Mouse (Mus musculus) MEL (cell line): ENCODE data around the gene Poll. TPM values are rescaled to one million over a fixed set of nuclear protein-coding genes. Genes with fewer than 3 reads are reported as not detected.

Source experiments
- DNase-seq: peaks from one replicate; pipeline ENCODE4 v3.0.0; 2011; ENCODE audit warnings: low read depth, low spot score
- H3K27ac ChIP-seq: 2 replicates; pipeline ENCODE4 v1.5.1; 2012; ENCODE audit warnings: low read depth, mild to moderate bottlenecking, control low read depth, low read length, moderate library complexity; ENCODE audit not compliant: control insufficient read depth
- H3K27me3 ChIP-seq, 2 experiments: fragments of 150-350 bp in 1 of 2; sonication (generic) in 1 of 2; 2 replicates each; pipeline ENCODE4 v1.6.1; 2012; ENCODE audit warnings: low read length in 2 of 2, mild to moderate bottlenecking in 2 of 2, improper control_type of control experiment in 1 of 2, moderate library complexity in 1 of 2; ENCODE audit not compliant: insufficient read depth in 2 of 2, control insufficient read depth in 1 of 2
- H3K36me3 ChIP-seq, 2 experiments: 2 replicates each; pipeline ENCODE4 v1.6.1; 2012 to 2014; ENCODE audit warnings: low read length in 2 of 2, improper control_type of control experiment in 1 of 2, inconsistent platforms in 1 of 2, mild to moderate bottlenecking in 1 of 2; ENCODE audit not compliant: insufficient read depth in 2 of 2, control insufficient read depth in 1 of 2
- H3K4me1 ChIP-seq, 2 experiments: fragments of 150-350 bp in 1 of 2; sonication (generic) in 1 of 2; 2 replicates each; pipeline ENCODE4 v1.6.1; 2012; ENCODE audit warnings: low read length in 2 of 2, improper control_type of control experiment in 1 of 2, mild to moderate bottlenecking in 1 of 2; ENCODE audit not compliant: insufficient read depth in 2 of 2, control insufficient read depth in 1 of 2
- H3K4me3 ChIP-seq, 2 experiments: fragments of 150-350 bp in 1 of 2; sonication (generic) in 1 of 2; 2 replicates each; pipeline ENCODE4 v1.5.1; 2012; ENCODE audit warnings: low read depth in 2 of 2, low read length in 2 of 2, mild to moderate bottlenecking in 2 of 2, moderate library complexity in 2 of 2, control low read depth in 1 of 2, improper control_type of control experiment in 1 of 2; ENCODE audit not compliant: control insufficient read depth in 1 of 2, insufficient read depth in 1 of 2
- H3K79me2 ChIP-seq: 2 replicates; pipeline ENCODE4 v1.6.1; 2012; ENCODE audit warnings: mild to moderate bottlenecking, low read length, moderate library complexity; ENCODE audit not compliant: control insufficient read depth, poor library complexity, insufficient read depth
- H3K9ac ChIP-seq: 2 replicates; pipeline ENCODE4 v1.6.1; 2012; ENCODE audit warnings: low read depth, mild to moderate bottlenecking, control low read depth, low read length, moderate library complexity; ENCODE audit not compliant: control insufficient read depth, poor library complexity, severe bottlenecking
- H3K9me3 ChIP-seq: fragments of 150-350 bp; sonication (generic); replicated peaks from 2 replicates; pipeline ENCODE4 v1.6.1; 2012; ENCODE audit warnings: mild to moderate bottlenecking, low read length, improper control_type of control experiment, moderate library complexity; ENCODE audit not compliant: insufficient read depth
- BHLHE40 ChIP-seq: IDR thresholded peaks from 2 replicates; pipeline ENCODE4 v1.6.1; 2012; ENCODE audit warnings: low read depth, mild to moderate bottlenecking, inconsistent platforms, low read length, improper control_type of control experiment, borderline replicate concordance
- JUND ChIP-seq: IDR thresholded peaks from 2 replicates; pipeline ENCODE4 v1.6.1; 2011; ENCODE audit warnings: low read depth, mild to moderate bottlenecking, improper control_type of control experiment, low read length
- MAX ChIP-seq: IDR thresholded peaks from 2 replicates; pipeline ENCODE4 v1.6.1; 2011; ENCODE audit warnings: low read length, improper control_type of control experiment
- MAZ ChIP-seq: IDR thresholded peaks from 2 replicates; pipeline ENCODE4 v1.6.1; 2012; ENCODE audit warnings: low read depth, mild to moderate bottlenecking, inconsistent platforms, low read length, improper control_type of control experiment
- MXI1 ChIP-seq: IDR thresholded peaks from 2 replicates; pipeline ENCODE4 v1.6.1; 2011; ENCODE audit warnings: mild to moderate bottlenecking, low read depth, low read length, improper control_type of control experiment
- MYB ChIP-seq: IDR thresholded peaks from 2 replicates; pipeline ENCODE4 v1.6.1; 2011; ENCODE audit warnings: mild to moderate bottlenecking, low read depth, low read length, improper control_type of control experiment
- POLR2AphosphoS5 ChIP-seq: IDR thresholded peaks from 2 replicates; pipeline ENCODE4 v1.6.1; 2012; ENCODE audit warnings: low read depth, borderline replicate concordance, mild to moderate bottlenecking, inconsistent platforms, low read length, moderate library complexity, mixed read lengths
- RAD21 ChIP-seq: IDR thresholded peaks from 2 replicates; pipeline ENCODE4 v1.6.1; 2011; ENCODE audit warnings: mild to moderate bottlenecking, low read depth, low read length, improper control_type of control experiment
- SMC3 ChIP-seq: IDR thresholded peaks from 2 replicates; pipeline ENCODE4 v1.6.1; 2011; ENCODE audit warnings: low read depth, low read length, improper control_type of control experiment
- TBP ChIP-seq: IDR thresholded peaks from 2 replicates; pipeline ENCODE4 v1.8.0; 2011; ENCODE audit warnings: low read depth, low read length, improper control_type of control experiment
- UBTF ChIP-seq: IDR thresholded peaks from 2 replicates; pipeline ENCODE4 v1.6.1; 2012; ENCODE audit warnings: low read depth, mild to moderate bottlenecking, inconsistent platforms, low read length, improper control_type of control experiment, moderate library complexity, borderline replicate concordance; ENCODE audit not compliant: insufficient read depth
- ZNF384 ChIP-seq: IDR thresholded peaks from 2 replicates; pipeline ENCODE4 v1.6.1; 2012; ENCODE audit warnings: low read depth, mild to moderate bottlenecking, inconsistent platforms, low read length, improper control_type of control experiment
- polyA plus RNA-seq, 2 experiments: library from polyadenylated mRNA; stranded (reverse) in 1 of 2; unstranded in 1 of 2; fragments of >175 nt in 1 of 2; fragments of >200 nt in 1 of 2; gene quantifications; 2 replicates each; pipeline versions ENCODE4 v1.2.1 to v1.2.4; 2012; ENCODE audit warnings: low replicate concordance in 2 of 2, low read depth in 1 of 2; ENCODE audit not compliant: insufficient read length in 2 of 2, insufficient read depth in 1 of 2, missing spikeins in 1 of 2
- total RNA-seq: library from RNA; depleted of rRNA; stranded (reverse); fragments of 300-350 nt; gene quantifications from 2 replicates; pipeline ENCODE4 v1.2.3, GENCODE M21; 2012

The Poll gene
- total and polyA plus RNA-seq, 3 experiments: 14.9 to 19.0 TPM; not detected in 1

DNA sequence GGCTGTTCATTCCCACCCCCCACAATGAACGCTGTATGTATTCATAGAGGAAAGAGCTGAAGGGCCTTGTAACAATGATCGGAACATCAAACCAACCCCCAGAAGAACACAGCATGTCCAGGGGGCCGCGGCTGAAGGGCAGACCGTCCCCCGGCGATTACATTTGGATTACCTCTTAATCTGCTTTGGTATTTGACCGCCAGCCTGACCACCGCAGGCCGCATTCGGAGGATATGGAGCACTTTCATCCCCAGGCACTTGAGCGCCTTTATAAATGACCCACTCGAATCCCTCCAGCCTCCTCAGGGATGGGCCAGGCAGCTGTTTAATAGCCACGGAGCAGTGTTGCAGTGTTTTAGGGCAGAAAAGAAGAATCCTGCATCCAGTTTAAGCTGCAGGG lies 7.0 kb upstream of the Poll start:
- Histone ChIP-seq H3K4me1 (peaks cover 0 to 10% of the 10 kb centered on the region in 2 experiments; a peak in 2 of 4 replicates), H3K27me3 (no peaks in the 10 kb centered on the region), H3K36me3 (no peaks in the 10 kb centered on the region), H3K27ac (no peak overlapping the region), H3K9ac (no peak overlapping the region), H3K9me3 (no peaks in the 10 kb centered on the region), H3K4me3 (no peak overlapping the region), H3K79me2 (no peaks in the 10 kb centered on the region)
- TF ChIP-seq BHLHE40: no peak
- no peak for TF ChIP-seq ZNF384
- no peak for TF ChIP-seq MYB
- TF ChIP-seq MXI1: no peak
- no peak for DNase-seq

DNA sequence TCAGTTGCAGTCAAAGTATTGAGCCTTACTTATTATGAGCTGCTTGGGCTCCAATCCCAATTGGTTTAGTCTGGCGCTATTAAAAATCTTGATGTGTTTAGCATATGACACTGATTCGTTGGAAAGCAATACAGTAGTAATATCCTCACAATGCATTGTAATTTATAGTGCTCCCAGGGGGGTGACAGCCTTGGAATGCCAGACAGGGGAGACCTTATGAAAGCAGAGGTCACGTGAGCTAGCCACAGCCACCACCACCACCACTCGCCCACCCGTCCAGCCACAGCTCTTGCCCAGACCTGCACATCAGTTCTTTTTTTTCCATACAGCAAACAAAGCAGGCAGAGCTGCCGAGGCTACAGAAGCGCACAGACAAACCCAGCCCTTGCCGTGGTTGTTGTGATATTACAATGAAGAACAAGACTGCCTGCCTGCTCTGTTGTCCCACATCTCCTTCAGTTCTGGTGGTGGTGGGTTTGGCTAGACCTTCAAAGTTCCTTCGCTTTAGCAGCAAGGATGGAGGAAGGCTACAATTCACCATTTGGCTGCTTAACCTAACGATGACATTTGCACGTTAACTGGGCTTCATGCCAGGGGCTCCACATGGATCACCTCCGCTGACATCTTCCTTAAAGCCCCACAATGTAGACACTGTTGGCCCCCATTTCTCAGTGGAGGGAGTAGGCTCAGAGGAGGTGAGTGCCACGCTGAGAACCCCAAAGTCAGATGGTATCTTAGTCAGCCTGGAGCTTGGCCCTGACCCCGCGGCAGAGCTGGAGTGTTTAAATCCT lies 5.8 kb upstream of the Poll start:
- TF ChIP-seq POLR2AphosphoS5 (no peak), UBTF (no peak), SMC3 (no peak), RAD21 (no peak), TBP (no peak), ZNF384 (no peak), MAZ (no peak)
- H3K27ac ChIP-seq: no peak overlapping the region
- H3K79me2 ChIP-seq: no peaks in the 10 kb centered on the region
- no peak overlapping the region for H3K9ac ChIP-seq
- no peak for DNase-seq
- H3K36me3 ChIP-seq: peaks cover 0 to 7% of the 10 kb centered on the region in 2 experiments; a peak in 2 of 4 replicates
- no peaks in the 10 kb centered on the region for H3K27me3 ChIP-seq
- H3K9me3 ChIP-seq: no peaks in the 10 kb centered on the region
- peaks cover 0 to 14% of the 10 kb centered on the region in 2 experiments; a peak in 3 of 4 replicates for H3K4me1 ChIP-seq
- H3K4me3 ChIP-seq: no peak overlapping the region

DNA sequence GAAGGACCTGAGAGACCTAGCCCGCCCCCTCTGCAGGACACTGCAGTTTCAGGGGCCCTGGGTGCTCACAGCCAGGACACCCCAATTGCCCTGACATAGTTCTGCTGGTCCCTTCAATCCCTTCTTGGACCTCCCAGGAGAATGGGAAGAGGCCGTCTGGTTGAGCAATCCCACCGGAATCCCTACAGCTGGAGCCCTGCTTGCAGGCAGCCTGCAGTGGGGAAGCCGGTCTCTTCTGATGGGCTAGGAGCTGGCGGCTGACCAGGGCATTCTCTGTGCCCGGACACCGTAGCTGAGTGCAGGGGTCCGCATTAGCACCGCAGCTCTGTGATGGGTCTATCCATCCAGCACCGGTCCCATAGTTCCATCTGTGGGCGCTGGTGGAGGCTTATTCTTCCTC lies 6.2 kb downstream of the Poll start:
- Histone ChIP-seq H3K9ac (no peak overlapping the region), H3K27me3 (no peaks in the 10 kb centered on the region), H3K27ac (no peak overlapping the region), H3K9me3 (no peaks in the 10 kb centered on the region), H3K36me3 (peaks cover 0 to under 1% of the 10 kb centered on the region in 2 experiments; a peak in 2 of 4 replicates), H3K79me2 (no peaks in the 10 kb centered on the region), H3K4me3 (no peak overlapping the region), H3K4me1 (peaks cover 1 to 7% of the 10 kb centered on the region in 2 experiments; a peak in 2 of 4 replicates)
- no peak for TF ChIP-seq BHLHE40
- TF ChIP-seq MAX: no peak
- no peak for TF ChIP-seq JUND
- DNase-seq: no peak
